Mouse (Mus musculus) olfactory bulb, adult 2 months (tissue): ENCODE results near the gene Slc34a3. TPM values are rescaled to one million over a fixed set of nuclear protein-coding genes. Genes with fewer than 3 reads are reported as not detected.

Source experiments
- H3K27ac ChIP-seq: fragments of 200-500 bp; 2 replicates; pipeline ENCODE4 v1.5.1; 2012; ENCODE audit warnings: low read depth, low read length; ENCODE audit not compliant: insufficient read depth
- H3K4me1 ChIP-seq: fragments of 200-500 bp; 2 replicates; pipeline ENCODE4 v1.6.1; 2012; ENCODE audit warnings: low read length; ENCODE audit not compliant: control insufficient read depth, insufficient read depth
- H3K4me3 ChIP-seq: fragments of 200-500 bp; 2 replicates; pipeline ENCODE4 v1.5.1; 2012; ENCODE audit warnings: mild to moderate bottlenecking, low read depth, low read length, moderate library complexity; ENCODE audit not compliant: insufficient read depth
- CTCF ChIP-seq: fragments of 200-500 bp; IDR thresholded peaks from 2 replicates; pipeline ENCODE4 v1.5.1; 2012; ENCODE audit warnings: low read depth, mild to moderate bottlenecking, low read length, moderate library complexity; ENCODE audit not compliant: insufficient read depth
- POLR2A ChIP-seq: fragments of 200-500 bp; IDR thresholded peaks from 2 replicates; pipeline ENCODE4 v1.6.1; 2012; ENCODE audit warnings: mild to moderate bottlenecking, low read depth, low read length, moderate library complexity; ENCODE audit not compliant: insufficient read depth
- WGBS: fragments of 180-500 bp; shearing (Covaris S2); methylation state at CpG from one replicate; pipeline ENCODE4 v1.1.7; 2018; 5-methylcytosine and 5-hydroxymethylcytosine counted together
- polyA plus RNA-seq: library from polyadenylated mRNA; stranded (reverse); fragments of >200 nt; gene quantifications from 2 replicates; pipeline ENCODE4 v1.2.4, GENCODE M21; 2012; ENCODE audit warnings: low replicate concordance; ENCODE audit not compliant: missing spikeins, insufficient read depth, insufficient read length

The Slc34a3 gene
- polyA plus RNA-seq, 1 experiment = not detected

GRCm38 (mm10) chr2:25240310-25240709, 6.1 kb upstream of the Slc34a3 start:
- WGBS = 52% methylated on average over 8 of the region's 8 CpGs
- Histone ChIP-seq H3K27ac (no peak overlapping the region), H3K4me1 (peaks cover 26% of the 10 kb centered on the region), H3K4me3 (peak overlapping the region; percentile 89; the same call in 1 of the 2 replicates)
- no peak for TF ChIP-seq CTCF
- no peak for TF ChIP-seq POLR2A

- no peak for TF ChIP-seq CTCF
- no peak for TF ChIP-seq POLR2A
- Histone ChIP-seq H3K4me1 (peaks cover 26% of the 10 kb centered on the region), H3K27ac (no peak overlapping the region), H3K4me3 (no peak overlapping the region)
- 95% methylated on average over 3 of the region's 3 CpGs for WGBS
Measured at GRCm38 (mm10) chr2:25239766-25240165, 5.6 kb upstream of the Slc34a3 start.

- TF ChIP-seq POLR2A = no peak
- TF ChIP-seq CTCF = no peak
- peaks cover 18% of the 10 kb centered on the region for H3K4me1 ChIP-seq
- no peak overlapping the region for H3K27ac ChIP-seq
- H3K4me3 ChIP-seq = no peak overlapping the region
Measured at GRCm38 (mm10) chr2:25238106-25238505, 3.9 kb upstream of the Slc34a3 start.

- no peak overlapping the region for H3K27ac ChIP-seq
- H3K4me3 ChIP-seq = no peak overlapping the region
- TF ChIP-seq CTCF (no peak), POLR2A (no peak)
- WGBS = 60% methylated on average over 4 of the region's 4 CpGs
- H3K4me1 ChIP-seq = peaks cover 13% of the 10 kb centered on the region
Measured at GRCm38 (mm10) chr2:25237522-25237921, 3.4 kb upstream of the Slc34a3 start.

GRCm38 (mm10) chr2:25236614-25237013, 2.5 kb upstream of the Slc34a3 start, which contains the start of gene Rnf224:
Gene Rnf224, minus strand, starts transcription at chr2:25236787.
- TF ChIP-seq CTCF (no peak), POLR2A (no peak)
- Histone ChIP-seq H3K4me3 (no peak within 1 kb of the TSS), H3K27ac (no peak within 1 kb of the TSS), H3K4me1 (peaks cover 12% of the 10 kb centered on the region)
- 46% methylated on average over 8 of the region's 8 CpGs for WGBS

GRCm38 (mm10) chr2:25234551-25235220, 522 bp upstream of the Slc34a3 start:
- Histone ChIP-seq H3K27ac (no peak overlapping the region), H3K4me1 (no peaks in the 10 kb centered on the region), H3K4me3 (no peak overlapping the region)
- TF ChIP-seq CTCF = no peak
- 76% methylated on average over 5 of the region's 5 CpGs for WGBS

GRCm38 (mm10) chr2:25233421-25233820, 743 bp downstream of the Slc34a3 start:
- TF ChIP-seq POLR2A (no peak), CTCF (no peak)
- WGBS = 80% methylated on average over 4 of the region's 4 CpGs
- no peak overlapping the region for H3K4me3 ChIP-seq
- no peak overlapping the region for H3K27ac ChIP-seq
- peaks cover 5% of the 10 kb centered on the region for H3K4me1 ChIP-seq

- H3K27ac ChIP-seq = no peak overlapping the region
- 56% methylated on average over 12 of the region's 12 CpGs for WGBS
- TF ChIP-seq POLR2A (no peak), CTCF (no peak)
- H3K4me1 ChIP-seq = peaks cover 5% of the 10 kb centered on the region
- H3K4me3 ChIP-seq = no peak overlapping the region
Measured at GRCm38 (mm10) chr2:25231038-25231437, 3.1 kb downstream of the Slc34a3 start.

- no peak for TF ChIP-seq CTCF
- no peak for TF ChIP-seq POLR2A
- Histone ChIP-seq H3K4me3 (no peak overlapping the region), H3K27ac (no peak overlapping the region), H3K4me1 (peaks cover 5% of the 10 kb centered on the region)
- WGBS = 85% methylated on average over 7 of the region's 7 CpGs
Measured at GRCm38 (mm10) chr2:25230581-25230980, 3.6 kb downstream of the Slc34a3 start.

- TF ChIP-seq CTCF (no peak), POLR2A (no peak)
- Histone ChIP-seq H3K27ac (no peak overlapping the region), H3K4me3 (no peak overlapping the region), H3K4me1 (peaks cover 5% of the 10 kb centered on the region)
- WGBS = 84% methylated on average over 5 of the region's 5 CpGs
Measured at GRCm38 (mm10) chr2:25229582-25229981, 4.6 kb downstream of the Slc34a3 start.
